In the genomic region with DNA sequence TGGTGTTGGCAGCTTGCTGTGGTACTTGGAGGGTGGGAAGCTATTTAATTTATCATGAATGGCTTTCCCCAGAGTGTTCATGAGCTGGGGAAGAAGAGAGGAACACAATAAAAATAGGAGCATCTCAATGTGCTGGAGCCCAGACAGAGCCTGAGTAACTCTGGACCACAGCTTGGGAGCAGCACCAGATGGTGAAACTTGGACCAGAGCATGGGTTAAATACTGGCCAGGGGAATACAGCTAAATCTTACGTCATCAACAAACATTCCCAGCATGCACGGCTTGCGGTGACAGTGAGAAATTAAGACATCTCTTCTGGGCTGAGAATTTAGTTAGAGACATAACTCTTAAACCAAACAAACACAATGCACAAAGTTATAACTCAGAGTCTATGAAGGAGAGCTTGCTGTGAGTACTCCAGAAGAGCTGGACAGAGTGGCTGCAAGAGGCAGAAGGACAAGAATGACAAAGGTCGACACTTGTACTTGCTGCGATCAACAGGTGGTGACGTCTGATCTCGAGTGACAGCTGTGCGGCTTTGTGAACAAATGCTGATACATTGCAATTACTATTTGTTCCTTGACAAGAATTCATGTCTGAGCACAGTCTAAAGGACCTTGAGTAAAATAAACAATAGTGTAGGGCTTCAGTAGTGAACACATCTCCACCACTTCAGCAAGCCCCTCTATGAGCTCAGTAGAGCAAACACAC, we compare ENCODE assay signal across 15 mouse cellular contexts.
DNase-seq lines count a peak whose midpoint lies in the region; ATAC-seq and TF ChIP-seq lines count a peak whose summit lies in the region.
"Had no signal": no experiment of that assay in that cellular context is flagged by ENCODE, and none has a peak within 500 bp of the region (broad histone marks: within the 10 kb centered on the region; RNA-seq: fewer than 3 reads in every experiment).

No protein-coding gene starts in this region.

- no peaks in the 10 kb centered on the region for H3K9me3 ChIP-seq in lung, postnatal 0 days (ENCODE audit: low read length)
- H3K9me3 ChIP-seq: embryonic facial prominence, embryonic 12.5 days; heart, embryonic 13.5 days; intestine, embryonic 15.5 days; limb, embryonic 12.5 days; megakaryocyte, embryonic 14.5 days; stomach, embryonic 15.5 days had no signal

- TF ChIP-seq CTCF in lung, postnatal 0 days (IDR thresholded peaks at IDR 0.05), result no peak

- H3K9ac ChIP-seq in lung, postnatal 0 days (replicated peaks; ENCODE audit: low read depth), result no peak overlapping the region
- H3K9ac ChIP-seq: embryonic facial prominence, embryonic 12.5 days; heart, embryonic 13.5 days; intestine, embryonic 15.5 days; limb, embryonic 12.5 days; stomach, embryonic 15.5 days had no signal

- 41% methylated on average over 8 of the region's 8 CpGs for WGBS in lung, postnatal 0 days

- H3K4me1 ChIP-seq in lung, postnatal 0 days (ENCODE audit: insufficient read depth, low read depth, low read length), result no peaks in the 10 kb centered on the region
- H3K4me1 ChIP-seq: embryonic facial prominence, embryonic 12.5 days; intestine, embryonic 15.5 days; stomach, embryonic 15.5 days had no signal

- ATAC-seq in cerebellum, adult (ENCODE audit: insufficient number of reproducible peaks, low FRiP score, low TSS enrichment), result peak; percentile 74; the same call in 1 of the 2 replicates
- no peak for ATAC-seq in lung, postnatal 0 days
- ATAC-seq: forebrain, embryonic 14.5 days; intestine, embryonic 15.5 days had no signal

- no peak for TF ChIP-seq EP300 in lung, postnatal 0 days (IDR thresholded peaks at IDR 0.05)

- H3K4me2 ChIP-seq in lung, postnatal 0 days (replicated peaks; ENCODE audit: low read depth, low read length), result no peak overlapping the region
- H3K4me2 ChIP-seq: embryonic facial prominence, embryonic 12.5 days; heart, embryonic 13.5 days; intestine, embryonic 15.5 days; limb, embryonic 12.5 days; stomach, embryonic 15.5 days had no signal

- no peaks in the 10 kb centered on the region for H3K27me3 ChIP-seq in lung, postnatal 0 days (replicated peaks; ENCODE audit: insufficient read depth, low read length)
- H3K27me3 ChIP-seq: embryonic facial prominence, embryonic 12.5 days; heart, embryonic 13.5 days; intestine, embryonic 15.5 days; limb, embryonic 12.5 days; stomach, embryonic 15.5 days had no signal

- no peaks in the 10 kb centered on the region for H3K36me3 ChIP-seq in lung, postnatal 0 days (ENCODE audit: insufficient read depth, low read length)
- H3K36me3 ChIP-seq: embryonic facial prominence, embryonic 12.5 days; heart, embryonic 13.5 days; intestine, embryonic 15.5 days; limb, embryonic 12.5 days; stomach, embryonic 15.5 days had no signal

- H3K27ac ChIP-seq in lung, postnatal 0 days (ENCODE audit: low read length), result no peak overlapping the region
- H3K27ac ChIP-seq: embryonic facial prominence, embryonic 12.5 days; heart, embryonic 13.5 days; intestine, embryonic 15.5 days; limb, embryonic 12.5 days; stomach, embryonic 15.5 days had no signal

- no peak overlapping the region for H3K4me3 ChIP-seq in lung, postnatal 0 days (ENCODE audit: low read depth, low read length)
- H3K4me3 ChIP-seq: embryonic facial prominence, embryonic 12.5 days; heart, embryonic 13.5 days; intestine, embryonic 15.5 days; limb, embryonic 12.5 days; megakaryocyte, embryonic 14.5 days; stomach, embryonic 15.5 days had no signal

- DNase-seq in cerebellum, postnatal 4 days (ENCODE audit: low spot score in 2 of 2), result no peak
- peak; percentile 10 for DNase-seq in lung, postnatal 0 days (ENCODE audit: low spot score)
- DNase-seq in lung, postnatal 14 days, result no peak
- peak; percentile 33 to 48 for DNase-seq in cerebellum, postnatal 25 days
- DNase-seq in heart, postnatal 4 days, result peak; percentile 21
- DNase-seq in frontal cortex, postnatal 10 days (ENCODE audit: low spot score in 2 of 2), result no peak
- DNase-seq in urinary bladder, postnatal 4 days (ENCODE audit: low spot score in 2 of 2), result no peak

Comparison
In these comparisons a context has a peak if more than half of its experiments do, and no peak if none do; other contexts are left out.
1. DNase-seq: peak in lung, postnatal 0 days (single experiment), cerebellum, postnatal 25 days (2 of 2) and heart, postnatal 4 days (single experiment); none in cerebellum, postnatal 4 days (0 of 2), lung, postnatal 14 days (single experiment), frontal cortex, postnatal 10 days (0 of 2) and urinary bladder, postnatal 4 days (0 of 2).